Mouse (Mus musculus) forebrain, embryonic 12.5 days (tissue): ENCODE measurements around the gene Ggct. TPM values are rescaled to one million over a fixed set of nuclear protein-coding genes. Genes with fewer than 3 reads are reported as not detected.

Experiments used
- ATAC-seq: fragments of 200-750 bp; cut with Nextera tagmentation; 2 replicates; pipeline ENCODE4 v1.8.0; 2017; ENCODE audit warnings: moderate TSS enrichment; ENCODE audit not compliant: low FRiP score
- H3K27ac ChIP-seq: fragments of 300-500 bp; sonication (generic); 2 replicates; pipeline ENCODE4 v1.5.1; 2016; ENCODE audit warnings: mild to moderate bottlenecking
- H3K27me3 ChIP-seq: fragments of 300-500 bp; sonication (generic); 2 replicates; pipeline ENCODE4 v1.6.1; 2016; ENCODE audit warnings: mild to moderate bottlenecking
- H3K36me3 ChIP-seq: fragments of 300-500 bp; sonication (generic); replicated peaks from 2 replicates; pipeline ENCODE4 v1.6.1; 2016; ENCODE audit warnings: mild to moderate bottlenecking
- H3K4me1 ChIP-seq: fragments of 300-500 bp; sonication (generic); 2 replicates; pipeline ENCODE4 v1.6.1; 2016
- H3K4me2 ChIP-seq: fragments of 300-500 bp; sonication (generic); 2 replicates; pipeline ENCODE4 v1.6.1; 2016; ENCODE audit warnings: mild to moderate bottlenecking, moderate library complexity
- H3K4me3 ChIP-seq: fragments of 300-500 bp; sonication (generic); replicated peaks from 2 replicates; pipeline ENCODE4 v1.5.1; 2016; ENCODE audit warnings: mild to moderate bottlenecking
- H3K9ac ChIP-seq: fragments of 300-500 bp; sonication (generic); 2 replicates; pipeline ENCODE4 v1.6.1; 2016; ENCODE audit warnings: mild to moderate bottlenecking
- H3K9me3 ChIP-seq: fragments of 300-500 bp; sonication (generic); 2 replicates; pipeline ENCODE4 v1.6.1; 2016
- WGBS: fragments of 180-500 bp; shearing (Covaris S2); methylation state at CpG from one replicate; pipeline ENCODE4 v1.1.7; 2016; 5-methylcytosine and 5-hydroxymethylcytosine counted together
- polyA plus RNA-seq: library from polyadenylated mRNA; unstranded; fragments of >200 nt; fragmentation: Nextera tagmentation; extraction: Ambion mirVana; gene quantifications from 2 replicates; pipeline ENCODE4 v1.2.1, GENCODE M21; 2016

Ggct gene
- polyA plus RNA-seq, 1 experiment from 2014 or later: 9.4 TPM

GRCm38 (mm10) chr6:55014184-55014583 is 21.4 kb upstream of the Ggct start:
- peaks cover 84% of the 10 kb centered on the region for H3K27me3 ChIP-seq
- no peak overlapping the region for H3K4me3 ChIP-seq
- H3K9me3 ChIP-seq: 0 out of 2 replicates have a peak, but pooled peaks cover 4% of the 10 kb centered on the region

GRCm38 (mm10) chr6:55012516-55012915 is 19.8 kb upstream of the Ggct start:
- H3K9ac ChIP-seq: no peak overlapping the region
- no peaks in the 10 kb centered on the region for H3K36me3 ChIP-seq
- 86% methylated on average over 7 of the region's 7 CpGs for WGBS
- H3K27me3 ChIP-seq: peaks cover 84% of the 10 kb centered on the region
- H3K4me2 ChIP-seq: no peak overlapping the region
- 0 out of 2 replicates have a peak, but pooled peaks cover 4% of the 10 kb centered on the region for H3K9me3 ChIP-seq
- no peak overlapping the region for H3K4me3 ChIP-seq
- peaks cover 17% of the 10 kb centered on the region for H3K4me1 ChIP-seq
- ATAC-seq: no peak
- no peak overlapping the region for H3K27ac ChIP-seq

More at GRCm38 (mm10) chr6:55014184-55014583, 21.4 kb upstream of the Ggct start:
- Histone ChIP-seq H3K36me3 (no peaks in the 10 kb centered on the region), H3K4me1 (peaks cover 17% of the 10 kb centered on the region), H3K4me2 (no peak overlapping the region), H3K9ac (no peak overlapping the region), H3K27ac (no peak overlapping the region)
- ATAC-seq: no peak
- WGBS: 93% methylated on average over 3 of the region's 3 CpGs

- peak overlapping the region; percentile 43 for H3K4me2 ChIP-seq
Measured at GRCm38 (mm10) chr6:55010330-55011091, 17.8 kb upstream of the Ggct start.

GRCm38 (mm10) chr6:55009391-55010230 is 16.9 kb upstream of the Ggct start:
- H3K4me1 ChIP-seq: peaks cover 14% of the 10 kb centered on the region
- peaks cover 79% of the 10 kb centered on the region for H3K27me3 ChIP-seq
- H3K9me3 ChIP-seq: 0 out of 2 replicates have a peak, but pooled peaks cover 4% of the 10 kb centered on the region
- H3K4me2 ChIP-seq: peak overlapping the region; percentile 43
- peak; percentile 64 for ATAC-seq
- no peak overlapping the region for H3K9ac ChIP-seq
- no peaks in the 10 kb centered on the region for H3K36me3 ChIP-seq
- 11% methylated on average over 16 of the region's 16 CpGs for WGBS
- H3K27ac ChIP-seq: peak overlapping the region; percentile 63; the same call in 1 of the 2 replicates
- peak overlapping the region; percentile 19 for H3K4me3 ChIP-seq

More at GRCm38 (mm10) chr6:55010330-55011091, 17.8 kb upstream of the Ggct start:
- peaks cover 14% of the 10 kb centered on the region for H3K4me1 ChIP-seq
- WGBS: 58% methylated on average over 4 of the region's 4 CpGs
- no peak overlapping the region for H3K9ac ChIP-seq
- H3K9me3 ChIP-seq: 0 out of 2 replicates have a peak, but pooled peaks cover 4% of the 10 kb centered on the region
- H3K36me3 ChIP-seq: no peaks in the 10 kb centered on the region
- ATAC-seq: no peak
- H3K4me3 ChIP-seq: peak overlapping the region; percentile 19; the same call in 1 of the 2 replicates
- H3K27me3 ChIP-seq: peaks cover 87% of the 10 kb centered on the region
- peak overlapping the region; percentile 63; the same call in 1 of the 2 replicates for H3K27ac ChIP-seq

- Histone ChIP-seq H3K27me3 (peaks cover 73% of the 10 kb centered on the region), H3K4me1 (peaks cover 14% of the 10 kb centered on the region), H3K9ac (no peak overlapping the region), H3K4me2 (no peak overlapping the region), H3K4me3 (no peak overlapping the region), H3K36me3 (no peaks in the 10 kb centered on the region), H3K27ac (no peak overlapping the region), H3K9me3 (no peaks in the 10 kb centered on the region)
- ATAC-seq: no peak
- WGBS: 87% methylated on average over 8 of the region's 8 CpGs
Measured at GRCm38 (mm10) chr6:55008401-55008800, 15.7 kb upstream of the Ggct start.

GRCm38 (mm10) chr6:55003559-55003958 is 10.8 kb upstream of the Ggct start:
- Histone ChIP-seq H3K4me1 (no peaks in the 10 kb centered on the region), H3K4me2 (no peak overlapping the region), H3K27ac (no peak overlapping the region), H3K4me3 (no peak overlapping the region), H3K36me3 (no peaks in the 10 kb centered on the region), H3K9ac (no peak overlapping the region), H3K9me3 (no peaks in the 10 kb centered on the region), H3K27me3 (peaks cover 64% of the 10 kb centered on the region)
- WGBS: 79% methylated on average over 4 of the region's 4 CpGs
- no peak for ATAC-seq

GRCm38 (mm10) chr6:55002438-55002837 is 9.7 kb upstream of the Ggct start:
- no peaks in the 10 kb centered on the region for H3K9me3 ChIP-seq
- H3K27ac ChIP-seq: no peak overlapping the region
- H3K4me1 ChIP-seq: no peaks in the 10 kb centered on the region
- H3K27me3 ChIP-seq: peaks cover 53% of the 10 kb centered on the region
- H3K36me3 ChIP-seq: no peaks in the 10 kb centered on the region
- no peak for ATAC-seq
- H3K4me3 ChIP-seq: no peak overlapping the region
- H3K9ac ChIP-seq: no peak overlapping the region
- no peak overlapping the region for H3K4me2 ChIP-seq
- WGBS: 72% methylated on average over 4 of the region's 4 CpGs

GRCm38 (mm10) chr6:55001320-55001719 is 8.6 kb upstream of the Ggct start:
- no peak overlapping the region for H3K27ac ChIP-seq
- peaks cover 42% of the 10 kb centered on the region for H3K27me3 ChIP-seq
- no peak overlapping the region for H3K4me2 ChIP-seq
- WGBS: 82% methylated on average over 4 of the region's 4 CpGs
- no peaks in the 10 kb centered on the region for H3K36me3 ChIP-seq
- no peak for ATAC-seq
- no peak overlapping the region for H3K9ac ChIP-seq
- no peaks in the 10 kb centered on the region for H3K4me1 ChIP-seq
- H3K9me3 ChIP-seq: no peaks in the 10 kb centered on the region
- no peak overlapping the region for H3K4me3 ChIP-seq

- Histone ChIP-seq H3K4me3 (no peak overlapping the region), H3K9me3 (no peaks in the 10 kb centered on the region), H3K9ac (no peak overlapping the region), H3K4me1 (peaks cover 3% of the 10 kb centered on the region; the same call in 1 of the 2 replicates), H3K36me3 (no peaks in the 10 kb centered on the region), H3K4me2 (no peak overlapping the region), H3K27me3 (peaks cover 26% of the 10 kb centered on the region), H3K27ac (no peak overlapping the region)
- 84% methylated on average over 6 of the region's 6 CpGs for WGBS
- no peak for ATAC-seq
Measured at GRCm38 (mm10) chr6:54997726-54998125, 5.0 kb upstream of the Ggct start.

GRCm38 (mm10) chr6:54996361-54996760 is 3.6 kb upstream of the Ggct start:
- Histone ChIP-seq H3K27ac (no peak overlapping the region), H3K4me1 (peaks cover 9% of the 10 kb centered on the region; the same call in 1 of the 2 replicates), H3K4me3 (no peak overlapping the region), H3K27me3 (peaks cover 30% of the 10 kb centered on the region), H3K9ac (no peak overlapping the region), H3K9me3 (no peaks in the 10 kb centered on the region), H3K4me2 (no peak overlapping the region), H3K36me3 (no peaks in the 10 kb centered on the region)
- 96% methylated on average over 3 of the region's 3 CpGs for WGBS
- no peak for ATAC-seq

- H3K27ac ChIP-seq: no peak overlapping the region
- H3K9ac ChIP-seq: peak overlapping the region; percentile 65
- H3K4me2 ChIP-seq: peak overlapping the region; percentile 88
- peaks cover 9% of the 10 kb centered on the region; the same call in 1 of the 2 replicates for H3K4me1 ChIP-seq
- no peaks in the 10 kb centered on the region for H3K36me3 ChIP-seq
- 7% methylated on average over 7 of the region's 7 CpGs for WGBS
- no peak for ATAC-seq
- H3K9me3 ChIP-seq: no peaks in the 10 kb centered on the region
- H3K27me3 ChIP-seq: peaks cover 15% of the 10 kb centered on the region; the same call in 1 of the 2 replicates
- H3K4me3 ChIP-seq: peak overlapping the region; percentile 55
Measured at GRCm38 (mm10) chr6:54992141-54992540, 609 bp downstream of the Ggct start.

GRCm38 (mm10) chr6:54991189-54991588 is 1.6 kb downstream of the Ggct start:
- Histone ChIP-seq H3K4me2 (no peak overlapping the region), H3K4me3 (no peak overlapping the region), H3K27me3 (peaks cover 15% of the 10 kb centered on the region; the same call in 1 of the 2 replicates), H3K27ac (no peak overlapping the region), H3K9me3 (no peaks in the 10 kb centered on the region), H3K4me1 (peaks cover 9% of the 10 kb centered on the region; the same call in 1 of the 2 replicates), H3K36me3 (no peaks in the 10 kb centered on the region), H3K9ac (no peak overlapping the region)
- no peak for ATAC-seq
- WGBS: 89% methylated on average over 2 of the region's 2 CpGs
